Mouse (Mus musculus) layer of hippocampus, postnatal 14 days (tissue): Measurements from ENCODE around the gene Robo1. TPM values are rescaled to one million over a fixed set of nuclear protein-coding genes. Genes with fewer than 3 reads are reported as not detected.
A peak's percentile ranks its signal among the peaks of the same experiment; 100 is the strongest.

Source experiments
- DNase-seq, 2 experiments: peaks; one replicate each; pipeline ENCODE4 v3.0.0; 2021 to 2022; ENCODE audit warnings: low spot score in 2 of 2, mixed read lengths in 1 of 2
- total RNA-seq, 2 experiments: library from RNA; stranded (reverse); gene quantifications; 2 replicates each; pipeline ENCODE4 v1.2.3; 2021

The Robo1 gene
- total RNA-seq, 2 experiments from 2014 or later: 96.0 to 100 TPM

- DNase-seq: no peak
These were observed 413.8 kb downstream of the Robo1 start for GRCm38 (mm10) chr16:72721713-72722481.

GRCm38 (mm10) chr16:72734234-72734633, 426.1 kb downstream of the Robo1 start:
- no peak for DNase-seq

- no peak for DNase-seq
These were observed 427.1 kb downstream of the Robo1 start for GRCm38 (mm10) chr16:72735175-72735574.

GRCm38 (mm10) chr16:72735588-72735987, 427.5 kb downstream of the Robo1 start:
- no peak for DNase-seq

GRCm38 (mm10) chr16:72737154-72737553, 429.0 kb downstream of the Robo1 start:
- DNase-seq: no peak

- no peak for DNase-seq
These were observed 432.1 kb downstream of the Robo1 start for GRCm38 (mm10) chr16:72740218-72740617.

GRCm38 (mm10) chr16:72747696-72748095, 439.6 kb downstream of the Robo1 start:
- no peak for DNase-seq

GRCm38 (mm10) chr16:72765128-72765913, 457.2 kb downstream of the Robo1 start:
- DNase-seq: no peak

GRCm38 (mm10) chr16:72769214-72769834, 461.2 kb downstream of the Robo1 start:
- no peak for DNase-seq

GRCm38 (mm10) chr16:72772348-72772747, 464.2 kb downstream of the Robo1 start:
- DNase-seq: no peak

- no peak for DNase-seq
These were observed 464.9 kb downstream of the Robo1 start for GRCm38 (mm10) chr16:72773034-72773433.

GRCm38 (mm10) chr16:72778520-72778919, 470.4 kb downstream of the Robo1 start:
- DNase-seq: no peak

GRCm38 (mm10) chr16:72782171-72782570, 474.1 kb downstream of the Robo1 start:
- no peak for DNase-seq

GRCm38 (mm10) chr16:72786079-72786478, 478.0 kb downstream of the Robo1 start:
- no peak for DNase-seq

- DNase-seq: no peak
These were observed 478.5 kb downstream of the Robo1 start for GRCm38 (mm10) chr16:72786636-72787035.

- no peak for DNase-seq
These were observed 479.9 kb downstream of the Robo1 start for GRCm38 (mm10) chr16:72788017-72788416.

GRCm38 (mm10) chr16:72791181-72791705, 483.1 kb downstream of the Robo1 start:
- DNase-seq: no peak

- DNase-seq: peak; percentile 74 to 87
These were observed 486.7 kb downstream of the Robo1 start for GRCm38 (mm10) chr16:72794692-72795378.

GRCm38 (mm10) chr16:72795379-72795712, 487.2 kb downstream of the Robo1 start:
- DNase-seq: no peak

GRCm38 (mm10) chr16:72798405-72798949, 490.4 kb downstream of the Robo1 start:
- peak in 1 of 2 experiments; percentile 42 for DNase-seq
